Mouse (Mus musculus): ENCODE data around the gene Tmc6. TPM values are rescaled to one million over a fixed set of nuclear protein-coding genes. Genes with fewer than 3 reads are reported as not detected.

The Tmc6 gene
- total and polyA plus RNA-seq, 2 experiments = 5.3 to 11.8 TPM

GRCm38 (mm10) chr11:117761801-117762200 lies 20.2 kb downstream of the Tmc6 start:
- no peak overlapping the region for H3K4me3 ChIP-seq (ENCODE audit: insufficient read depth, low read depth, low read length)
- no peak overlapping the region for H3K9ac ChIP-seq (ENCODE audit: low read depth, low read length)
- WGBS = 83% methylated on average over 13 of the region's 13 CpGs
- H3K36me3 ChIP-seq (ENCODE audit: control insufficient read depth, insufficient read depth, low read length) = peaks cover 12% of the 10 kb centered on the region; the same call in 1 of the 2 replicates
- H3K79me2 ChIP-seq (ENCODE audit: control insufficient read depth, insufficient read depth, low read length) = no peaks in the 10 kb centered on the region
- no peaks in the 10 kb centered on the region for H3K4me1 ChIP-seq (ENCODE audit: control insufficient read depth, insufficient read depth, low read length)
- TF ChIP-seq CTCF (IDR thresholded peaks at IDR 0.05; ENCODE audit: low read depth, low read length) (no peak), POLR2A (IDR thresholded peaks at IDR 0.05; ENCODE audit: extremely low read depth, insufficient read depth, low read length) (no peak)
- no peak overlapping the region for H3K27ac ChIP-seq (replicated peaks; ENCODE audit: insufficient read depth, low read depth, low read length)
- H3K27me3 ChIP-seq (ENCODE audit: control insufficient read depth, insufficient read depth, low read length) = no peaks in the 10 kb centered on the region
- no peak for DNase-seq (ENCODE audit: extremely low read depth, low read depth, low spot score)

- Histone ChIP-seq H3K4me1 (ENCODE audit: control insufficient read depth, insufficient read depth, low read length) (no peaks in the 10 kb centered on the region), H3K27ac (replicated peaks; ENCODE audit: insufficient read depth, low read depth, low read length) (no peak overlapping the region), H3K27me3 (ENCODE audit: control insufficient read depth, insufficient read depth, low read length) (no peaks in the 10 kb centered on the region), H3K4me3 (ENCODE audit: insufficient read depth, low read depth, low read length) (no peak overlapping the region), H3K79me2 (ENCODE audit: control insufficient read depth, insufficient read depth, low read length) (no peaks in the 10 kb centered on the region), H3K36me3 (ENCODE audit: control insufficient read depth, insufficient read depth, low read length) (peaks cover 15% of the 10 kb centered on the region), H3K9ac (ENCODE audit: low read depth, low read length) (no peak overlapping the region)
- no peak for DNase-seq (ENCODE audit: extremely low read depth, low read depth, low spot score)
- no peak for TF ChIP-seq CTCF (IDR thresholded peaks at IDR 0.05; ENCODE audit: low read depth, low read length)
- 94% methylated on average over 26 of the region's 26 CpGs for WGBS
Observed at GRCm38 (mm10) chr11:117760374-117761119, 21.5 kb downstream of the Tmc6 start.

- 85% methylated on average over 10 of the region's 10 CpGs for WGBS
- no peak for TF ChIP-seq CTCF (IDR thresholded peaks at IDR 0.05; ENCODE audit: low read depth, low read length)
- H3K4me1 ChIP-seq (ENCODE audit: control insufficient read depth, insufficient read depth, low read length) = no peaks in the 10 kb centered on the region
- no peak overlapping the region for H3K4me3 ChIP-seq (ENCODE audit: insufficient read depth, low read depth, low read length)
- no peak overlapping the region for H3K9ac ChIP-seq (ENCODE audit: low read depth, low read length)
- no peak for DNase-seq (ENCODE audit: extremely low read depth, low read depth, low spot score)
- peaks cover 23% of the 10 kb centered on the region for H3K36me3 ChIP-seq (ENCODE audit: control insufficient read depth, insufficient read depth, low read length)
- H3K27ac ChIP-seq (replicated peaks; ENCODE audit: insufficient read depth, low read depth, low read length) = no peak overlapping the region
- no peaks in the 10 kb centered on the region for H3K79me2 ChIP-seq (ENCODE audit: control insufficient read depth, insufficient read depth, low read length)
- no peaks in the 10 kb centered on the region for H3K27me3 ChIP-seq (ENCODE audit: control insufficient read depth, insufficient read depth, low read length)
Observed at GRCm38 (mm10) chr11:117759267-117759666, 22.7 kb downstream of the Tmc6 start.

GRCm38 (mm10) chr11:117755891-117756290 lies 26.1 kb downstream of the Tmc6 start:
- H3K27me3 ChIP-seq (ENCODE audit: control insufficient read depth, insufficient read depth, low read length) = no peaks in the 10 kb centered on the region
- WGBS = 91% methylated on average over 7 of the region's 7 CpGs

GRCm38 (mm10) chr11:117751544-117751943 lies 30.5 kb downstream of the Tmc6 start:
- H3K27ac ChIP-seq (replicated peaks; ENCODE audit: insufficient read depth, low read depth, low read length) = no peak overlapping the region
- no peak overlapping the region for H3K4me3 ChIP-seq (ENCODE audit: insufficient read depth, low read depth, low read length)

More at GRCm38 (mm10) chr11:117755891-117756290, 26.1 kb downstream of the Tmc6 start:
- Histone ChIP-seq H3K9ac (ENCODE audit: low read depth, low read length) (no peak overlapping the region), H3K36me3 (ENCODE audit: control insufficient read depth, insufficient read depth, low read length) (peaks cover 35% of the 10 kb centered on the region), H3K79me2 (ENCODE audit: control insufficient read depth, insufficient read depth, low read length) (no peaks in the 10 kb centered on the region), H3K27ac (replicated peaks; ENCODE audit: insufficient read depth, low read depth, low read length) (no peak overlapping the region), H3K4me3 (ENCODE audit: insufficient read depth, low read depth, low read length) (no peak overlapping the region), H3K4me1 (ENCODE audit: control insufficient read depth, insufficient read depth, low read length) (no peaks in the 10 kb centered on the region)
- TF ChIP-seq CTCF (IDR thresholded peaks at IDR 0.05; ENCODE audit: low read depth, low read length) = no peak
- TF ChIP-seq POLR2A (IDR thresholded peaks at IDR 0.05; ENCODE audit: extremely low read depth, insufficient read depth, low read length) = no peak
- no peak for DNase-seq (ENCODE audit: extremely low read depth, low read depth, low spot score)

GRCm38 (mm10) chr11:117749414-117749813 lies 32.6 kb downstream of the Tmc6 start:
- H3K27ac ChIP-seq (replicated peaks; ENCODE audit: insufficient read depth, low read depth, low read length) = no peak overlapping the region
- H3K79me2 ChIP-seq (ENCODE audit: control insufficient read depth, insufficient read depth, low read length) = no peaks in the 10 kb centered on the region
- no peaks in the 10 kb centered on the region for H3K27me3 ChIP-seq (ENCODE audit: control insufficient read depth, insufficient read depth, low read length)
- 90% methylated on average over 9 of the region's 10 CpGs for WGBS
- no peak for DNase-seq (ENCODE audit: extremely low read depth, low read depth, low spot score)
- peaks cover 61% of the 10 kb centered on the region for H3K36me3 ChIP-seq (ENCODE audit: control insufficient read depth, insufficient read depth, low read length)
- no peaks in the 10 kb centered on the region for H3K4me1 ChIP-seq (ENCODE audit: control insufficient read depth, insufficient read depth, low read length)
- no peak overlapping the region for H3K4me3 ChIP-seq (ENCODE audit: insufficient read depth, low read depth, low read length)
- no peak overlapping the region for H3K9ac ChIP-seq (ENCODE audit: low read depth, low read length)
- TF ChIP-seq CTCF (IDR thresholded peaks at IDR 0.05; ENCODE audit: low read depth, low read length) (no peak), POLR2A (IDR thresholded peaks at IDR 0.05; ENCODE audit: extremely low read depth, insufficient read depth, low read length) (no peak)

More at GRCm38 (mm10) chr11:117751544-117751943, 30.5 kb downstream of the Tmc6 start:
- TF ChIP-seq POLR2A (IDR thresholded peaks at IDR 0.05; ENCODE audit: extremely low read depth, insufficient read depth, low read length) (no peak), CTCF (IDR thresholded peaks at IDR 0.05; ENCODE audit: low read depth, low read length) (no peak)
- H3K79me2 ChIP-seq (ENCODE audit: control insufficient read depth, insufficient read depth, low read length) = no peaks in the 10 kb centered on the region
- peaks cover 52% of the 10 kb centered on the region for H3K36me3 ChIP-seq (ENCODE audit: control insufficient read depth, insufficient read depth, low read length)
- no peak overlapping the region for H3K9ac ChIP-seq (ENCODE audit: low read depth, low read length)
- H3K4me1 ChIP-seq (ENCODE audit: control insufficient read depth, insufficient read depth, low read length) = no peaks in the 10 kb centered on the region
- H3K27me3 ChIP-seq (ENCODE audit: control insufficient read depth, insufficient read depth, low read length) = no peaks in the 10 kb centered on the region
- 90% methylated on average over 6 of the region's 6 CpGs for WGBS
- no peak for DNase-seq (ENCODE audit: extremely low read depth, low read depth, low spot score)
